Mouse (Mus musculus) megakaryocyte, embryonic 14.5 days (primary cell): ENCODE data around the gene Pdzrn3.

Experiments used
- FLI1 ChIP-seq: IDR thresholded peaks from 2 replicates; pipeline ENCODE4 v1.6.1; 2012; ENCODE audit warnings: low read length, inconsistent platforms, mixed read lengths
- GATA1 ChIP-seq: IDR thresholded peaks from 3 replicates; pipeline ENCODE4 v1.6.1; 2012; ENCODE audit warnings: mixed read lengths, low read length, inconsistent platforms, borderline replicate concordance

GRCm38 (mm10) chr6:101297563-101298520 lies 79.9 kb downstream of the Pdzrn3 start:
- TF ChIP-seq GATA1 (no peak), FLI1 (no peak)
